Mouse (Mus musculus) liver, embryonic 14.5 days (tissue): ENCODE measurements around the gene Fbln2. TPM values are rescaled to one million over a fixed set of nuclear protein-coding genes. Genes with fewer than 3 reads are reported as not detected.

Source experiments
- ATAC-seq: fragments of 200-750 bp; cut with Nextera tagmentation; 2 replicates; pipeline ENCODE4 v1.8.0; 2017; ENCODE audit warnings: moderate number of reproducible peaks, mild to moderate bottlenecking, moderate library complexity; ENCODE audit not compliant: insufficient read depth
- DNase-seq, 3 experiments: peaks; one replicate each; pipeline ENCODE4 v3.0.0-alpha.2; 2012 to 2013; ENCODE audit warnings: low read depth in 3 of 3, low spot score in 3 of 3
- H3K27ac ChIP-seq: fragments of 300-500 bp; sonication (generic); 2 replicates; pipeline ENCODE4 v1.5.1; 2014; ENCODE audit warnings: moderate library complexity, mild to moderate bottlenecking, control low read depth, inconsistent platforms
- H3K27me3 ChIP-seq: fragments of 300-500 bp; sonication (generic); 2 replicates; pipeline ENCODE4 v1.6.1; 2014; ENCODE audit warnings: mild to moderate bottlenecking, low read length, moderate library complexity; ENCODE audit not compliant: control insufficient read depth, insufficient read depth
- H3K36me3 ChIP-seq: fragments of 300-500 bp; sonication (generic); replicated peaks from 2 replicates; pipeline ENCODE4 v1.6.1; 2014; ENCODE audit warnings: low read depth; ENCODE audit not compliant: control insufficient read depth, insufficient read depth
- H3K4me1 ChIP-seq, 2 experiments: fragments of 200-500 bp in 1 of 2; fragments of 300-500 bp in 1 of 2; sonication (generic) in 1 of 2; replicated peaks; 2 replicates each; pipeline ENCODE4 v1.6.1; 2012 to 2014; ENCODE audit warnings: antibody characterized with exemption in 1 of 2, inconsistent platforms in 1 of 2, low read length in 1 of 2; ENCODE audit not compliant: control insufficient read depth in 2 of 2, insufficient read depth in 2 of 2
- H3K4me2 ChIP-seq: fragments of 300-500 bp; sonication (generic); 2 replicates; pipeline ENCODE4 v1.6.1; 2014; ENCODE audit warnings: low read depth, mild to moderate bottlenecking, control low read depth, moderate library complexity
- H3K4me3 ChIP-seq, 2 experiments: fragments of 200-500 bp in 1 of 2; fragments of 300-500 bp in 1 of 2; sonication (generic) in 1 of 2; 2 replicates each; pipeline ENCODE4 v1.5.1; 2012 to 2014; ENCODE audit warnings: low read depth in 2 of 2, low read length in 2 of 2, mild to moderate bottlenecking in 2 of 2, control low read depth in 1 of 2, inconsistent platforms in 1 of 2, moderate library complexity in 1 of 2; ENCODE audit not compliant: insufficient read depth in 1 of 2
- H3K9ac ChIP-seq: fragments of 300-500 bp; sonication (generic); replicated peaks from 2 replicates; pipeline ENCODE4 v1.6.1; 2014; ENCODE audit warnings: mild to moderate bottlenecking, control low read depth, moderate library complexity
- H3K9me3 ChIP-seq: fragments of 300-500 bp; sonication (generic); 2 replicates; pipeline ENCODE4 v1.6.1; 2016; ENCODE audit warnings: low read length, mixed read lengths; ENCODE audit not compliant: control insufficient read depth
- CTCF ChIP-seq: IDR thresholded peaks from 2 replicates; pipeline ENCODE4 v1.5.1; 2016; ENCODE audit warnings: antibody characterized with exemption, low read depth, control low read depth
- EP300 ChIP-seq: IDR thresholded peaks from 2 replicates; pipeline ENCODE4 v1.6.1; 2016; ENCODE audit warnings: antibody characterized with exemption, low read depth
- WGBS: fragments of 180-500 bp; shearing (Covaris S2); extraction: QIAGEN DNeasy Blood & Tissue Kit; methylation state at CpG from one replicate; pipeline ENCODE4 v1.1.7; 2014; ENCODE audit not compliant: insufficient replicate concordance; 5-methylcytosine and 5-hydroxymethylcytosine counted together
- polyA plus RNA-seq, 2 experiments: library from polyadenylated mRNA; depleted of rRNA in 1 of 2; stranded (reverse) in 1 of 2; unstranded in 1 of 2; fragments of >200 nt; fragmentation: Nextera tagmentation in 1 of 2; extraction: Ambion mirVana in 1 of 2; gene quantifications; 2 replicates each; pipeline versions ENCODE4 v1.2.1 to v1.2.3; 2012 to 2014

The Fbln2 gene
- polyA plus RNA-seq, 2 experiments = 4.3 to 5.1 TPM

DNA sequence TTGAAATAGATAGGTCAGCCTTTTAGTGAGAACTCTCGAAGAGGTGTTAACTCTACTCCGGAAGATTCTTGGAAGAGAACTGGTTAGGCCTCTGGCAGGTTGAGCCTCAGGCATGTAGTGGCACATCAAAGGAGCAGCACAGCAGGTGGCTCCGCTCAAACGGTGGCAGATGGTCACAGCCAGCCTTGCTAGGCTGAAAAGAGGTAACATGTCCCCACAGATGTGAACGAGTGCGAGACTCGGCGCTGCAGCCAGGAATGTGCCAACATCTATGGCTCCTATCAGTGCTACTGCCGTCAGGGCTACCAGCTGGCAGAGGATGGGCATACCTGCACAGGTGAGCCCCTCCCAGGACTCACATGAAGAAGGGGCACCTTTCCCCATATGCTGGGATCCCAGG is 56.1 kb downstream of the Fbln2 start:
- H3K36me3 ChIP-seq = no peaks in the 10 kb centered on the region
- no peak for ATAC-seq
- H3K27me3 ChIP-seq = no peaks in the 10 kb centered on the region
- no peak overlapping the region for H3K4me2 ChIP-seq
- H3K27ac ChIP-seq = no peak overlapping the region
- no peak overlapping the region for H3K4me3 ChIP-seq
- no peak for TF ChIP-seq EP300
- TF ChIP-seq CTCF = no peak
- no peaks in the 10 kb centered on the region for H3K4me1 ChIP-seq
- no peak overlapping the region for H3K9ac ChIP-seq
- no peak for DNase-seq
- no peaks in the 10 kb centered on the region for H3K9me3 ChIP-seq
- WGBS = 31% methylated on average over 9 of the region's 9 CpGs

DNA sequence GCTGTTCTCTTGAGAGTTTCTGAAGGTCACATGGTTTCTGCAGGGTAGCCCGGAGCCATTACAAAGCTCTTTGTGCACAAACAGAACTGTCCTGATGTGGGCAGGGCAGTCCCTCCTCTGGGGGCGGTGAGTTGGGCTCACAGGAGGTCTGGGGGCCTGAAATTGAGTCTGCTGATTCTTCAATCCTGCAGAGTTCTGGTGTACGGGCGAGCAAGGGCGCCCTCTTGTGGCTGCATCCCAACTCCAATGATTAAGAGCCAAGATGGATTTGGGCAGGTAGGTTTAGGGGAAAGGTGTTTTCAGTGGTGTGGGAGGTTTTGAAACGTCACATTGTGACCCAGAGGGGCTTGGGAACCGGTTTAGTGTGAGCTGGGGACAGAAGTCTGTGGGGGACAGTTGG is 65.3 kb downstream of the Fbln2 start:
- no peak for ATAC-seq
- WGBS = 5% methylated on average over 7 of the region's 7 CpGs

DNA sequence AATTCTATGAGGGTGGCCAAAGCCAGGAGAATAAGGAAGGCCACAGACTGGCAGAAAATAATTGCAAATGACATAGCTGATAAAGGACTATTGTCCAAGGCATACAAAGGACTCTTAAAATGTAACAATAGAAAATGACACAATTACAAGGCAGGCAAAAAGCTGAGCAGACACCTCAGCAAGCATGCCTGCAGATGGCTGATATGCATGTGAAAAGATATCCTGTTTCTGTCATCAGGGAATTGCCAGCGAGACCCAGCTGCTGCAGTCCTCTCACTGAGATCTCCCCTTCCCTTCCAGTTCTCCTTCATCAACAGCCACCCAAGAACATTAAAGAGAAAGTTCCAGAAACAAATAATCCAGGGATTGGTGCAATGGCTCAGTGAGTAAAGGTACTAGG is 66.0 kb downstream of the Fbln2 start:
- Histone ChIP-seq H3K9me3 (no peaks in the 10 kb centered on the region), H3K27me3 (peaks cover 3% of the 10 kb centered on the region), H3K27ac (no peak overlapping the region), H3K36me3 (no peaks in the 10 kb centered on the region), H3K9ac (no peak overlapping the region), H3K4me3 (no peak overlapping the region), H3K4me1 (no peaks in the 10 kb centered on the region), H3K4me2 (no peak overlapping the region)
- TF ChIP-seq EP300 (no peak), CTCF (no peak)
- 16% methylated on average over 1 of the region's 1 CpGs for WGBS
- DNase-seq (no peak), ATAC-seq (no peak)

More for the DNA sequence above, 65.3 kb downstream of the Fbln2 start:
- Histone ChIP-seq H3K9me3 (no peaks in the 10 kb centered on the region), H3K27me3 (no peaks in the 10 kb centered on the region; the same call in 1 of the 2 replicates), H3K4me3 (no peak overlapping the region), H3K9ac (no peak overlapping the region), H3K27ac (no peak overlapping the region), H3K4me1 (no peaks in the 10 kb centered on the region), H3K36me3 (no peaks in the 10 kb centered on the region), H3K4me2 (no peak overlapping the region)
- DNase-seq = peak in 2 of 3 experiments; percentile 9 to 16
- TF ChIP-seq CTCF = peak; percentile 90
- TF ChIP-seq EP300 = no peak

DNA sequence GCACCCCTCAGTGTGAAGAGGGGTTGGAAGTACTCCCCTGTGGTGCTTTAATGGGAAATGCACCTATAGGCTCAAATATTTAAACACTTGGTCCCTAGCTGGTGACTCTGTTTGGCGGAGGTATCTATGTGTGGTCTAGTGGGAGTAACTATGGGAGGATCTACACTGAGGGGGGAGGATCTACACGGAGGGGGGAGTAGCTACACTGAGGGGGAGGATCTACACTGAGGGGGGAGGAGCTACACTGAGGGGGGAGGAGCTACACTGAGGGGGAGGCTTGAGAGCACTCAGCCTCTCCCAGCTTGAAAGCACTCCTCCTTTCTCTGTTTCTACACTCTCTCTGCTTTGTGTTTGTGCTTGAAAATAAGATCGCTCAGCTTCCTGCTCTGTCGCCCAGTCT is 67.2 kb downstream of the Fbln2 start:
- Histone ChIP-seq H3K4me1 (no peaks in the 10 kb centered on the region), H3K9ac (no peak overlapping the region), H3K27ac (no peak overlapping the region), H3K27me3 (peaks cover 8% of the 10 kb centered on the region), H3K36me3 (no peaks in the 10 kb centered on the region), H3K4me3 (no peak overlapping the region), H3K4me2 (no peak overlapping the region), H3K9me3 (no peaks in the 10 kb centered on the region)
- TF ChIP-seq CTCF (no peak), EP300 (no peak)
- WGBS = 17% methylated on average over 4 of the region's 4 CpGs
- DNase-seq = peak in 1 of 3 experiments; percentile 6
- ATAC-seq = no peak

DNA sequence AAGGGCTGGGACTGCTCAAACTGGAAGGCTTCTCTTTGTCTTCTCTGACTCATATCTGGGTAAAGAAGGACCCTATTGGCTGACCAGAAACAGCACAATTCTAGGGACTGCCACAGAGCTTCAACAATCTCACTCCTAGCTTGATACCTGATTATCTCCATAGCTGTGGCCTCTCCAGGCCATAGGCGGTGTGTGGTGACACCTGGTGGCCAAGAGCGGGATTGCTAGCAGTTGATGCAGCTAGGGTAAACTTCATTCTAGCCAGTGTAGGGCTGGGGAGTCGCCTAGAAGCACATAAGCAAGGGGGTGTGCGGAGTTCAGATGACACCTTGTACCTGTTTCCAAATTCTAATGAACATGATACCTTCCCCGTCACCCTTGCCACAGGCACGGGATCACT is 69.0 kb downstream of the Fbln2 start:
- H3K27me3 ChIP-seq = peaks cover 25% of the 10 kb centered on the region
- no peak for TF ChIP-seq EP300
- peak; percentile 99 for TF ChIP-seq CTCF

More for the DNA sequence above, 69.0 kb downstream of the Fbln2 start:
- Histone ChIP-seq H3K36me3 (no peaks in the 10 kb centered on the region), H3K4me2 (no peak overlapping the region), H3K27ac (no peak overlapping the region), H3K9ac (no peak overlapping the region), H3K4me3 (no peak overlapping the region), H3K4me1 (no peaks in the 10 kb centered on the region), H3K9me3 (no peaks in the 10 kb centered on the region)
- ATAC-seq (peak; percentile 50), DNase-seq (peak; percentile 35 to 49 (median 41))
- WGBS = 2% methylated on average over 6 of the region's 6 CpGs
